Mouse (Mus musculus) liver, adult 2 months (tissue): ENCODE data around the gene Hus1. TPM values are rescaled to one million over a fixed set of nuclear protein-coding genes. Genes with fewer than 3 reads are reported as not detected.

Experiments used
- DNase-seq: peaks from one replicate; pipeline ENCODE4 v3.0.0-alpha.2; 2011; ENCODE audit warnings: low read depth, low spot score; ENCODE audit errors: extremely low read depth
- H3K27ac ChIP-seq: fragments of 200-500 bp; replicated peaks from 2 replicates; pipeline ENCODE4 v1.5.1; 2012; ENCODE audit warnings: low read depth, mild to moderate bottlenecking, control low read depth, inconsistent platforms, low read length; ENCODE audit not compliant: insufficient read depth
- H3K27me3 ChIP-seq: fragments of 200-500 bp; 2 replicates; pipeline ENCODE4 v1.6.1; 2012; ENCODE audit warnings: mild to moderate bottlenecking, moderate library complexity, low read length, inconsistent platforms; ENCODE audit not compliant: control insufficient read depth, insufficient read depth
- H3K36me3 ChIP-seq: fragments of 200-500 bp; 2 replicates; pipeline ENCODE4 v1.6.1; 2012; ENCODE audit warnings: low read length, inconsistent platforms; ENCODE audit not compliant: control insufficient read depth, insufficient read depth
- H3K4me1 ChIP-seq: fragments of 200-500 bp; 2 replicates; pipeline ENCODE4 v1.6.1; 2011; ENCODE audit warnings: low read length; ENCODE audit not compliant: control insufficient read depth, insufficient read depth
- H3K4me3 ChIP-seq: fragments of 200-500 bp; 2 replicates; pipeline ENCODE4 v1.5.1; 2011; ENCODE audit warnings: low read depth, mild to moderate bottlenecking, control low read depth, low read length, moderate library complexity; ENCODE audit not compliant: insufficient read depth
- H3K79me2 ChIP-seq: fragments of 200-500 bp; 2 replicates; pipeline ENCODE4 v1.6.1; 2012; ENCODE audit warnings: inconsistent platforms, mild to moderate bottlenecking, low read length, moderate library complexity; ENCODE audit not compliant: control insufficient read depth, insufficient read depth
- H3K9ac ChIP-seq: fragments of 200-500 bp; 2 replicates; pipeline ENCODE4 v1.6.1; 2012; ENCODE audit warnings: low read depth, mild to moderate bottlenecking, control low read depth, inconsistent platforms, low read length
- CTCF ChIP-seq: fragments of 200-500 bp; IDR thresholded peaks from 2 replicates; pipeline ENCODE4 v1.5.1; 2011; ENCODE audit warnings: low read depth, low read length, control low read depth
- POLR2A ChIP-seq: fragments of 200-500 bp; IDR thresholded peaks from 2 replicates; pipeline ENCODE4 v1.6.1; 2011; ENCODE audit warnings: low read length, control low read depth; ENCODE audit not compliant: insufficient read depth; ENCODE audit errors: extremely low read depth
- WGBS: fragments of 180-500 bp; shearing (Covaris S2); methylation state at CpG from one replicate; pipeline ENCODE4 v1.1.7; 2018; 5-methylcytosine and 5-hydroxymethylcytosine counted together
- polyA plus RNA-seq: library from polyadenylated mRNA; depleted of rRNA; stranded (reverse); fragments of >200 nt; gene quantifications from 2 replicates; pipeline ENCODE4 v1.2.3, GENCODE M21; 2012
- total RNA-seq: library from RNA; depleted of rRNA; stranded (reverse); fragments of >200 nt; gene quantifications from 2 replicates; pipeline ENCODE4 v1.2.3, GENCODE M21; 2014

The Hus1 gene
- total and polyA plus RNA-seq, 2 experiments: 3.3 to 4.1 TPM

DNA sequence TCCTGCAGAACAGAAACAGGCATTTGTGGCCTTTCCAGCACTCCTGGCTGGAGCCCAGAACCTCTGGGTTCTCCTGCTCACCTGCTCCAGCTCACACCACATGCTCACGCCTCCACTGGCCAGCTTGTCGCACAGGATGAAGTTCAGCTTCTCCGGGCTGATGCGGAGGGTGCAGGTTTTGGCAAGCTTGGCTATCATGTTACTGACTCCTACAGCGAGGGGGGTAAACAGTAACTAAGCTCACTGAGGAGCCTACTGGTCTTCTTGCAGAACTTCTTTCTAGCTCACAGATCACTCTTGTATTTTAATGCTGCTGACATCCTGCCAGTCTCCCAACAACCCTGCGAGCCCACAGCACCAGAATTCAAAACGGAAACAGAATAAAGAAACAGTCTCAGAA is 575 bp downstream of the Hus1 start:
- Histone ChIP-seq H3K4me1 (no peaks in the 10 kb centered on the region), H3K27me3 (no peaks in the 10 kb centered on the region), H3K4me3 (peak overlapping the region; percentile 95), H3K27ac (peak overlapping the region; percentile 83), H3K79me2 (no peaks in the 10 kb centered on the region), H3K9ac (peak overlapping the region; percentile 94), H3K36me3 (peaks cover 13% of the 10 kb centered on the region)
- 0% methylated on average over 7 of the region's 7 CpGs for WGBS
- peak; percentile 86 for DNase-seq
- TF ChIP-seq POLR2A (no peak), CTCF (no peak)

DNA sequence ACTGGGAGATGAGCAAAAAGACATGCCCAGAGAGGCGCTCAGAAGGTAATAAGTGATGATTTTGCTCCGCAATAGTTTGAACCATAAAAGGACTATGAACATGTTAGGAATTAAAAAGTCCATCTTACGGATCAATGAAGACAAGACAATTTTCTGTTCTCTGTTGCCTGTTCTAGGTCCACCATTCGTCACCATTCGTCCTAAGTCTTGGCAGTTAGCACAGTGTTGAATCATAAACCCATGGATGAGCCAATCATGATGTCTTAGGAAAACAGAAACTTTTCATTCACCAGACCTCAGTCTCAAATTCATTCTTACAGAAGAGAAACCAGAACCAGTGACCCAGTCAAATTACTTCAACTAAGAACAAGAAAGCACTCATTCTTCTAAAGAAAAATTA is 2.2 kb downstream of the Hus1 start:
- no peak overlapping the region for H3K27ac ChIP-seq
- H3K79me2 ChIP-seq: no peaks in the 10 kb centered on the region
- TF ChIP-seq POLR2A: no peak
- no peak for TF ChIP-seq CTCF
- no peaks in the 10 kb centered on the region for H3K27me3 ChIP-seq
- H3K36me3 ChIP-seq: peaks cover 25% of the 10 kb centered on the region
- H3K4me3 ChIP-seq: no peak overlapping the region
- WGBS: 94% methylated on average over 5 of the region's 5 CpGs
- no peaks in the 10 kb centered on the region for H3K4me1 ChIP-seq
- H3K9ac ChIP-seq: no peak overlapping the region
- DNase-seq: no peak

DNA sequence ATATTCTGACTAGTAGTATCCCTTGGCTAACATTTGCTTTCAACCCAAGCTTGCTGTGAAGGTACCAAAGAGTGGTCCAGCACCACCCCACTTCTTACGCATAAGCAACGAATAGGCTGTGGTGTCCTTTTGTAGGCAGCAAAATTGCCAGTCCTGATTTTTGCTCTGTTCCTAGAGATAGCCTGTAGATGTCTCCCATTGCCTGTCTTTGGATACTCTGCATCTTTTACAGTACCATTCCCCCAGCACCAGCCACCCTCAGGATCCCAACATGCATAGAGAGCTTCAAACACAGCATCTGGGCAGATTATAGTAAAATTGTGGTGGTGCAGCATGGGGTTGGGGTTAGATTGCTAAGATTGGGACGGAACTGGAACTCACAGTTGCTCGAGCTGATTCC is 22.9 kb downstream of the Hus1 start:
- WGBS: 84% methylated on average over 4 of the region's 4 CpGs
- Histone ChIP-seq H3K27me3 (no peaks in the 10 kb centered on the region), H3K4me3 (no peak overlapping the region), H3K4me1 (no peaks in the 10 kb centered on the region; the same call in 1 of the 2 replicates), H3K9ac (no peak overlapping the region), H3K27ac (no peak overlapping the region), H3K79me2 (no peaks in the 10 kb centered on the region), H3K36me3 (peaks cover 19% of the 10 kb centered on the region)
- no peak for DNase-seq
- TF ChIP-seq CTCF: no peak
- TF ChIP-seq POLR2A: no peak

DNA sequence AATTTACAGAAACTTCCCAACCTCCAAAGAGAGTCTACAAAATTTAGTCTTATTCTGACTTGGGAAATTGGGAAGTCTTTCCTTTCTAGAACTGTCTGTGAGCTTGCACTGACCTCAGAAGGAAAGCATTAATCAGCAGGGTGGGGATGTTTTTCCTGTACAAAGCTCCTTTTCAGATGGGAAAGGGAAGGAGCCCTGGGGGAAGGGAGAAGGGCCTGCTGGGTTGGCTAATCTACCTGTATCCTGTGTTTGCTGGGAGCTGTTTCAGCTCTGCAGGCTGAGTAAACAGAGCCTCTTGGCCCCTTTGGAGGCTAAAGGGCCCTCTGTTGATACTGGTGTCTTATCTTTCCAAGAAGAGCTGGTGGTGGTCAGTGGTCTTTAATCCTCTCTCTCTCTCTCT is 24.9 kb downstream of the Hus1 start:
- no peak overlapping the region for H3K9ac ChIP-seq
- DNase-seq: peak; percentile 10
- H3K27me3 ChIP-seq: no peaks in the 10 kb centered on the region
- no peaks in the 10 kb centered on the region; the same call in 1 of the 2 replicates for H3K4me1 ChIP-seq
- no peak overlapping the region for H3K27ac ChIP-seq
- H3K4me3 ChIP-seq: no peak overlapping the region
- no peak for TF ChIP-seq POLR2A
- TF ChIP-seq CTCF: no peak
- H3K36me3 ChIP-seq: peaks cover 4% of the 10 kb centered on the region; the same call in 1 of the 2 replicates
- H3K79me2 ChIP-seq: no peaks in the 10 kb centered on the region

DNA sequence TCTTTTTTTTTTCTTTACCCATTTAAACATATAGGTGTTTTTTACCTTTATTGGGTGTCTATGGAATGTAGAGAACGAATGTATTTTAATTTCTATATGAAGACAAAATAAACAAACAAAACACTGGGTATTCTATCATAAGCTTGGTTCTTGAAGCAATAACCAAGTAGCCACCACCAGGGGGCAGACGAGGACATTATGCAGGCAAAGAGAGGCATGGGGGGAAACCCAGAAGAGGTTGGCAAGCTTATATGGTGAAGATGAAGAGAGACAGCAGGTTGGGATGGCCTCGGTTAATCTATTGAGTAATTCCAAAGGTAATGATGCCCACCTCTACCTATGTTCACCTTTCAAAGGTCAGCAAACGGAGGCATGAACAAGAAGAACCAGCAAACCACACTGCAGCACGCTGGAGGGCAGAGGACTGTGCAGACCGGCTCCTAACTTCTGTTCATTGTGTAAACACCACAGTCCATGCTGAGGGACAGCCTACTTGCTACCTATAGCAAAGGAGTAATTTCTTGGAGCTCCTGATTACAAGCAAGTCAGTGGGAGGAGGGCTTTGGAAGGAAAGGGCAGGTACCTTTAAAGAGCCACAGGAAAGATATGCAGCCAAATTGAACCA is 27.6 kb downstream of the Hus1 start:
- WGBS: 17% methylated on average over 6 of the region's 6 CpGs
- no peaks in the 10 kb centered on the region for H3K36me3 ChIP-seq
- DNase-seq: peak; percentile 45

DNA sequence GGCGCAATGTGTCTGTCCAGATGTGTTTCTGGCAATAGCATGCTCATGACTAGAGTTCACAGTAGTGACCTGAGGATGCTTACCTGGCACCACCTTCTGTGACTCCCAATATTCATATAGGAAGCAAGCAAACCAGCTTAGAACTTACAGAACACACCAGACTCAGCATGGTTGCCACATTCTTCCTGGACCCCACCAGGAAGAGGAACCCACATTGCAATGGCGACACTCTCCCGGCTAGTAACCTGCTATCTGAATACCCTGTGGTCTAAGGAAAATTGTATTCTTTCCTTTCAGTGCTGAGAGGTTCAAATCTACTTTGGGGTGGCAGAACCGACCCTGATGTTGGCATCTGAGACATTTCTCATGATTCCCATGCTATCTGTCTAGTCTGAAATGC is 32.8 kb downstream of the Hus1 start:
- no peaks in the 10 kb centered on the region for H3K36me3 ChIP-seq
- no peak overlapping the region for H3K9ac ChIP-seq
- 75% methylated on average over 4 of the region's 4 CpGs for WGBS
- H3K27ac ChIP-seq: no peak overlapping the region
- TF ChIP-seq CTCF (no peak), POLR2A (no peak)
- no peak for DNase-seq
- no peaks in the 10 kb centered on the region for H3K79me2 ChIP-seq
- no peaks in the 10 kb centered on the region for H3K27me3 ChIP-seq
- H3K4me1 ChIP-seq: no peaks in the 10 kb centered on the region
- H3K4me3 ChIP-seq: no peak overlapping the region

More for the DNA sequence above, 27.6 kb downstream of the Hus1 start:
- no peak overlapping the region for H3K27ac ChIP-seq
- no peaks in the 10 kb centered on the region; the same call in 1 of the 2 replicates for H3K4me1 ChIP-seq
- no peaks in the 10 kb centered on the region for H3K27me3 ChIP-seq
- H3K79me2 ChIP-seq: no peaks in the 10 kb centered on the region
- no peak overlapping the region for H3K4me3 ChIP-seq
- no peak overlapping the region for H3K9ac ChIP-seq
- peak; percentile 60 for TF ChIP-seq CTCF
- no peak for TF ChIP-seq POLR2A
